Mouse (Mus musculus) heart, adult 18-20 months (tissue): ENCODE results near the gene Rtn4ip1. TPM values are rescaled to one million over a fixed set of nuclear protein-coding genes. Genes with fewer than 3 reads are reported as not detected.
"Not testable (repeated sequence)": the region's sequence is repeated elsewhere in the genome, so short reads cannot be mapped to it uniquely, and the experiment has no call there.

ENCODE experiments used
- DNase-seq, 2 experiments: peaks; one replicate each; pipeline ENCODE4 v3.0.0; 2021 to 2022; ENCODE audit warnings: mixed read lengths in 1 of 2
- long read RNA-seq, 2 experiments: library from polyadenylated mRNA; stranded (forward); transcript quantifications; one replicate each; pipeline ENCODE4 v2.0.0; 2021
- total RNA-seq, 2 experiments: library from RNA; stranded (reverse); gene quantifications; 2 replicates each; pipeline ENCODE4 v1.2.3; 2021

Rtn4ip1 gene
- total RNA-seq = 10 to 100 TPM; 66.6 to 69.8 TPM
- long read RNA-seq, experiment 1, transcript Rtn4ip1-201 (9 exons, 2,981 nt) = major isoform, 107 of 135 reads
- long read RNA-seq, experiment 1, partial matches to known transcripts = 1 of 135 reads
- long read RNA-seq, experiment 1, other reads (novel, unspliced or antisense) = 27 of 135 reads
- long read RNA-seq, experiment 2, transcript Rtn4ip1-201 (9 exons, 2,981 nt) = major isoform, 57 of 82 reads
- long read RNA-seq, experiment 2, partial matches to known transcripts = 20 of 82 reads
- long read RNA-seq, experiment 2, other reads (novel, unspliced or antisense) = 5 of 82 reads

DNA sequence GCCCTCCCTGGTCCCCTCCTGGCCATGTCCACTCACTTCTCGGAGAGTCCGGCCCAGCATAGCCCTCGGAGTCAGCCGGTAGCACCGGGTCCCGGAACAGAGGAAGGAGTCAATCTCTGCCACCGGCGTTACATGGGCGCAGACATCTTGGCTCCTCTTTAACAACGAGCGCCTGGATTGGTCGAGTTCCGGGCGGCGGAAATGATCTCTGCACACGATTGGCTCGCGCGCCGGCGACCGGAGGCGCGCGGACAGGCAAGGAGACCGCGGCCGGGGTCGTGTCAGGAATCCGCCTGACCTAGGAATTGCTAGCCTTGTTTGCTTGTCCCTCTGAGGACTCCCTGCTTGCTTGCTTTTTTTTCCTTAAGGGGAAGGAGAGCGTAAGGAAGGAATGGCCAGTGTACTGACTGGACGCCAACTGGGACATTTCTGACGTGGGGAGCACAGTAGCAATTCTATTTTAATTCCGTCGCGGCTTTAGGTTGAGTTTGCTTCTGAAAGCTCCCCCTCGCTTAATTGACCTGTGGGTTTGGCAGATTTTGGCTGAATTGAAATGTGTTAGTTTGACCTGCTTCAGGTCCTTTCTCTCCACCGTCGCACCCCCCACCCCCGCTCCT, at the start of gene Rtn4ip1, which contains the start of gene Qrsl1:
Gene Rtn4ip1, plus strand, starts transcription at position 230 of the 617 bp plus-strand sequence.
Gene Qrsl1, minus strand, starts transcription at position 168 of the 617 bp plus-strand sequence.
- peak; percentile 96 for DNase-seq

DNA sequence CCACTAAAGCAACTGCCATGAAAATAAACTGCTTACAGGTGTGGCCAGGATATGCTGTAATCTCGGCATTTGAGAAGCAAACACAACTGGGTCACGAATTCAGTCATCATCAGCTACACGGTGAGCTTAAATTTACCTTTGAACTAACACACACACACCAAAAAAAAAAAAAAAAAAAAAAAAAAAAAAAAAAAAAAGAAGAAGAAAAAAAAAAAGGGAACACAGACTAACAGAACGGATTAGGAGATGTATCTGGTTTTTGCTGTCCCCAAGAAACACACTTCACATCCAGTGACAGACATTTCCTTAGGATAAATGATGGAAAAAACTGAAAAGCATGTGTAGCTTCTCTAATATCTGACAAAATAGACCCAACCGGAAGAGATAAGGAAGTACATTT, 49.7 kb upstream of the Rtn4ip1 start:
- no peak for DNase-seq

DNA sequence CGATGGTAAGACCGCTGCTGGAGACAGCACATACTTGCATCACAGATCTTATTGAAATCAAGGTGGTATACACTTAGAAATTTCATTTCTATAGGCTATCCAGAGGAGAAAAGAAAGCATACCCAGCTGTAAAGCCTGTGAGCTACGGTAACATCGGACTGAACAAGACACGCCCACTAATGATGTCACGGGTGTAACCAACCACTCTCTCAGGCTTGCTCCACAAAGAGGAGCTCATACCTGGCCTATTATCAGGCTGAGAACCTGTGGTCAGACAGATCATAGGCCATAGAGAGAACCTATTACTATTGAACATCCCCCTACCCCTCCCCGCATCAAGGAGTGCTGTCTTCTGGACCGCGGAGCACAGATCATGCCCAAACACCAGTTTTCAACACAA, 45.7 kb upstream of the Rtn4ip1 start:
- DNase-seq = no peak

DNA sequence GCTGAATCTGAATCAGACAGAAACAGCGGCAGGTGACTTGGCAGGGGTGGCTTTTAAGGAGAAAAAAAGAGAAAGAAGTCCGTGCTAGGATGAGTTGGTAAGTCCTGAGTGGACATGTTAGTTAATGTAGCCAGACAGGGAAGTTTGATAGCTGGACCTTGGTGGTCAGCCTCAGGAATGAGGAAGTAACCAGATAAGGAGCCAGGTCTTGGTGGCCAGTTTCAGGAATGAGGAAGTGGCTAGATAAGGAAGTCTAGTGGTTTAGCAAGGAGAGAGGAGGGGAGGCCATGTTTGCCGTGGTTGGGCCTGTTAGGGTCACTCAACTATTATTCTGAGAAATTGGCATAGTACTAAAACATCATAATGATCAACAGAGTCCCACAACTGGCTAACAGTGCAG, 45.3 kb upstream of the Rtn4ip1 start:
- DNase-seq = peak in 1 of 2 experiments; percentile 9

DNA sequence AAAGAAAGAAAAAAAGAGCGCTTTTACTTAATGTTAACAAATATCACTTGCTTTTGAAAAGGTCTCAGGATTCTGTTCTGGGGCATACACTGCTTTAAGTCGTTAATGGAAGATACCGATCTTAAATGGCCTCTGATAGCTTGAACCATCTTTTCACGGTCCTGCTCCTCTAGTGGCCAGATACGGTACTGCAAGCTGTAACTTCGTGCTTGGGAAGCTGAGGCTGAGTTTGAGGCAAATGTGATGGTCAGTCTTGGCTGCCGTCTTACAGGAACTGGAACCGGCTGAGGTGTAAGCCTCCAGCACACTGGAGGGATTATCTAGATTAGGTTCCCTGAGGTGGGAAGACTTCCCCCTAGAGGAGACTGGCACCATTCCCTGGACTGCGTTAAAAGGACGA, 30.9 kb upstream of the Rtn4ip1 start:
- peak in 1 of 2 experiments; percentile 55 for DNase-seq

DNA sequence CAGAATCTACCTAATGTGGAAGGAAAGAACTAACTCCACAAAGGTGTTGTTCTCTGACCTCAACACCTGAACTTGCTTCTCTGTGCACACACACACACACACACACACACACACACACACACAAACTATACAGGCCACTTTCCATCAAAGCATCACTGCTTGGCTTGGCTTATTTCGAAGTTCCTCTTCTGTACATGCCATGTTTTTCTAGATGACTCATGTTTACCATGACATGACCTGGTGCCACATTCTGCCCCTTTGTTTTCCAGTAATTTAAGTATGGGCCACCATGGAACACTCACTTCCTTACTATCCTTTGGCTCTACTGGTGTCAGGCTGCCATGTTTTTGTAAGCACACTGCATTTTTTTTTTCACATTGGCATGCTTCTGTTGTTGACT, 30.1 kb upstream of the Rtn4ip1 start:
- DNase-seq = no peak

DNA sequence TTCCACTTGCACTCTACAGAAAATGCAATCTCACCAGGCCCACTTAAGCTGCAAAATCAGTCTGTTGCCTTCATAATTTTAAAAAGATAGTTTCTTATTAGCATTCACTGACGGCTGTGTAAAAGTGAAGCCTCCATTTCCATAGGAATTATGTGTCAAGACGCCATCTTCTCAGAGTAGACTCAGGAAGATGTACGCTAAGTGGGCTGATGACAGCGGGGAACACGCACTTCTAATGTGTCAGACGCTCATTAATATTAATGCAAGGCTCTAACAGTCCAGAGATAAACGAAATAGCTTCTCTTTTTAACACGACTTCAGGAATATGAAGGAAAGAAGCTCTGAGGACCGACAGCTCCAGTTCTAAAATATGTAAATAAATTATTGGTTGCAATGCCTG, 13.9 kb upstream of the Rtn4ip1 start:
- no peak for DNase-seq

DNA sequence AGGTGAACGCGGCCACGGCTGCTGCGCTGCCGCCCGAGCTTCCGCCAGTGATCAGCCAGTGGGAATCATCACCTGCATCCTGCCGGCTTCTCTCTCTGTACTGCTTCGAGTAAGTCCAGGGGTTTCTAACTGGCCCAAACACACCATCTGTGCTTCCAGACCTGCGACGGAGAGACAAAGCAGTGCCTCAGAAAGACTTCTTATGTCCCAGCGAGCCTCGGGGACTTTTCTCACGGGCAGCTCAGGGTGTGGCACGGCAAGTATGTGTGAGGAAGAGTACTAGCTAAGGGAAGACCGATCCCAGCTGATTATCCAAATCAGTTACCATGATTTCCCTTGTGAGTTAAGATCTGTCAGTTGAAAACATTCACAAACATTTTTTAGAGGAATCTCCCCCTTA, 12.6 kb upstream of the Rtn4ip1 start:
- DNase-seq = no peak

DNA sequence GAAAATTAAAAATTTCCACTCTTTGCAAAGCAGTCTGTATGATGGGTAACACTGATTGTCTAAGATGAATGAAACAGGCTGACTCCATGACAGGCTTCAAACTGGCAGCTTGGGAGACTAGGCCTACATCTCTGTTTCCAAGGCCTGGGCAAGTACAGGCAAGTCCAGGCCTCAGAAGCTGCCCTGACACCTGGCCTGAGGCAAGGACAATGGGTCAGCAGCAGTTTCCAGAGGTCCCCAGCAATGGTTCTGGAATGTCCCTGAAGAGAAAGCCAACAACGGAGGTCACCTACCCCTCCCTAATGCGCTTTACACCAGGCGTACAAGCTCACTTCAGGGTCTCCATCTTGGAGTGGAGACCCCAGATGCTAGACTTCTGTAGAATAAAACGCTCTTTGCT, 8.6 kb upstream of the Rtn4ip1 start:
- no peak for DNase-seq

DNA sequence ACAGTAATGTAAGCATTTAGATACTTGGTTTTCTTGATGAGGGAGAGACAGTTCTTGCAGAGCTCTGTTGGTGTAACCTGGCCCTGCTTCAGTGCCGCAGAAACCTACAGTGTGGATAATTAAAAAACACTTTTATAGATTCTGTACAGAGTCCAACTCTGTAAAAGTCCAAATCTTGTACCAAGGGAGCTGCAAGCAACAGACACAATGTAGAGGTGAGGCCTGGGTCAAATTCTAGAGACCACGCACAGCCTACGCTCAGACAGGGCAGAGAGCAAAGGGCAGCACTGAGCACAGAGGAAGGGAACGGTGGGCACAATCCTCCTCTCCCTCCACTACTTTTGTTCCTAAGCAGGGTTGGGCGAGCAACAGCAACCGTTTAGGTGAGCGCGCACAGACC, 5.5 kb upstream of the Rtn4ip1 start:
- no peak for DNase-seq

DNA sequence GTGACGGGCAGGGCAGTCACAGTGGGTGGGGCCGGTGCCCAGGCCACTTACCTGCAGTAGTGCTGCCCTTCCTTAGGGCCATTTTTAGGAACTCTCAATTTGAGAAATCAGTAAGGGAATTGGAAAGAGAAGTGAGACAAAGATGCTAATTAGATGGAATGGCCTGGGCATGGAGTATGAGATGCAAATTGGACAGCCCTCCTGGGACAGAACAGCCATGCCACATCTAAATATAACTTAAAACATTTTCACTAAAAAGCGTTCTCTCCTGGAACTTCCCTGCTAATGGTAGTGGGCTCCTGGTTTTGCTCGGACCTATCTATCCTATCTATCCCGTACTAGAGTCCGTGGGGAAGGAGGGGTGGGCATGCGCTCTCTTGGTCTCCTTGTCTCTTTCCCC, 3.3 kb upstream of the Rtn4ip1 start:
- no peak for DNase-seq

DNA sequence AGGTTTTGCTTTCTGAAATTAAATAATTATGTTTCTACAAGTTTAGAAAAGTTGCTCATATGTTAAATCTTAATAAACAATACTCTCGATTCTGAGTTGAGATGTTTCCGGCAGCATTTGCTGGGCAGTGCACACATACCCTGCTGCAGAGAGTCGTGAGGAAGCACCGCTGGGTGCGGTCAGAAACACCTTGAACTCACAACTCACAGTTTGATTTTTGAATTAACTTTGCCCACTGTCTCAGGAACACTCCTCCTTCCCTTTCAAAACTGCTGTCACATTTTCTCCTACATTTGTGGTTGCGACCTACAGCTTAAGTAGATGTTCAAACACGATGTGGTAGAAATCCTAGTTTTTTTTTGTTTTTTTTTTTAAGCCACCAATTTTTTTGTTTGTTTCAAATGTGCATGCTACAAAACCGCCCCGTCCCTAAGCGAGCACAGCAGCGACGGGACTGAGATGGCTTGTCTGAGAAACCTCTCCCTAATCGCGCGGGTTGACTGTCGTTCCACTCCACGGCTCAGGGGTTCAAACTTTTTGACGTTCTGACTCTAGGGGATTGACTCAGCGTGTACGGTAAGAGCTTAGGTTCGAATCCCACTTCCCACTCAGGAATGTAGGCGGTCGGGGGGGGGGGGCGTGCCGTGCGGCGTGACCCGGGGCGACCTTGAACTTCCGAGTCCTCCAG, 580 bp upstream of the Rtn4ip1 start:
- DNase-seq = peak in 1 of 2 experiments; percentile 10

DNA sequence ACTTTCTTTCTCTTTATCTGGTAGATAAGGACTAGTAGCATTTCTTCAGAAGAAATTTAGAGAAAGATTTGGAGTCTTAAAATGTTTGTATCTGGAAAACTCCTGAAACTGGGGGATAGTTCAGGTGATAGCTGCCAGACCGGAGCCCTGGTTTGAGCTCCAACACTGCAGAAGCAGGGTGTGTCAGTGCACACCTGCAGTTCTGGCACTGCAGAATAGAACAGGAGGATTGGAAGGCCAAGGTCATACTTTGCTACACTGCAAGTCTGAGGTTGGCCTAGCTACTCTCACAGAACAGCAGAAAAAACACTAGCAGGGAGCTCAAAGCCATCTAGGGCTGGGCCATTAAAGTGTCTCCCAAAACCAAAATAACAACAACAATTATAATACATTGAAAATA, 3.0 kb downstream of the Rtn4ip1 start:
- DNase-seq = no peak

DNA sequence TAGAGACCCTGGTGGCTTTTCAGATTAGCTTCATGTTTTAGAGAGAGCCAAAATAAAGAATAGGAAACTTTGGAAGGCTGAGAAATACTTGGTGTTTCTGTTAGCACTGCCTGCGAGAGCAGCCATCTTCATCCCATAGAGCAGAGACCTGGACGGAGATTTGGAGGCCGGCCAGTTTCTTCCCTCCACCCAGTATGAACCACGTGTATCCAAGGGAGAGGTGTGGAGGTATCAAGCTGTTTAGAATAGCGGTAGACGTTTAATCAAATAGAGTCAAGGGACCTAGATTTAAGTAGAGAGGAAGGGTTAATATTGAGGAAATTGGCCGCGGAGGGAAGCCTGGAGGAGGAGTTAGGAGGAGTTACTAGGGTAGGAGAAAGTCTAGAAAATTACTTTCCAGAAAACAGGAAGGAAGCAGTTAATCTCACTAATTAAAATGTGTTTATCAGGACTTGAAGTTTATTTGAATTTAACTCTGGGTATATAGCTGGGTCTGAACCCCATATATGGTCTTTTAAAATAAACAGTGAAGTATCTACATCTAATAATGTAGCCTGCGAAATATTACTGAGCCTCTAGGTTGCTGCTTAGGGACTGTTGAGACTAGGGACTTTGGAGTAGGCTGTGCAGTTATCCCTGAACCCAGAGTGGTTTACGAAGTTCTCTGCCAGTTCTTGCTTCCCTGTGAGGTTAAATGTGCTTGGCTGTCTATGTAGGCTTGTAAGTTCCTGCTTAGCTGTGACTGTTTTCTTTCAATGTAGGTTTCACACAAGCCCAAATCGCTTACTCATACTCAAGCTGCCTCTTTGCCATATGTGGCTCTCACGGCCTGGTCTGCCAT, 8.6 kb downstream of the Rtn4ip1 start:
- no peak for DNase-seq

DNA sequence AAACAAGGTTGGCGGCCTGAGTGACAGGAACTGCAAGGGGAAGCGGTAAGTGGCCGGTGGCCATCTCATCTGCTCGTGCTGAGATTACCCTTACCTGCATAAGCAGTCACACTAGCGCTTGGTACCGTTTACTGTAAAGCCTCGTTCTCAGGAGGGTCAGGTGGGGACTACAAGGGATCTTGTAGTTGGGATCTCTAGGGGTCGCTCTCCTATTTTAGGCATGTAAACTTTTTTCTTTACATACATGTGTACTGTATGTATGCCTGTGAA, 9.2 kb downstream of the Rtn4ip1 start:
- no peak for DNase-seq

DNA sequence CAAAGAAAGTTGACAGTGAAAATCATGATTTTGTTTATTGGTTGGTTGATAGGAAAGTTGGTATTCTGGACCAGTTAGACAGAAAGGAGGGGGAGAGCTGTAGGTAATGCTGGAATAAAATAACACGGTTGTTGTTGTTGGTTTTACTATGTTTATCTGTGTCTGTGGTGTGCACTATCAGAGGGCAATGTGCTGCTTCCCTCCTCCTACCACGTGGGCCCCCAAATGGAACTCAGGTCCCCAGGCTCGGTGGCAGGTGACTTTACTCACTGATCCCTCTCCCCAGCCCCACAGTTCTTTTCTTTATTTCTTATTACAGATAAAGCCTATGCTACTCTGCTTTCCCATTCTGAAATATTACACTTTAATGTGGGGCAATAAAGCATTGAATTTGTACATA, 10.6 kb downstream of the Rtn4ip1 start:
- DNase-seq = no peak

DNA sequence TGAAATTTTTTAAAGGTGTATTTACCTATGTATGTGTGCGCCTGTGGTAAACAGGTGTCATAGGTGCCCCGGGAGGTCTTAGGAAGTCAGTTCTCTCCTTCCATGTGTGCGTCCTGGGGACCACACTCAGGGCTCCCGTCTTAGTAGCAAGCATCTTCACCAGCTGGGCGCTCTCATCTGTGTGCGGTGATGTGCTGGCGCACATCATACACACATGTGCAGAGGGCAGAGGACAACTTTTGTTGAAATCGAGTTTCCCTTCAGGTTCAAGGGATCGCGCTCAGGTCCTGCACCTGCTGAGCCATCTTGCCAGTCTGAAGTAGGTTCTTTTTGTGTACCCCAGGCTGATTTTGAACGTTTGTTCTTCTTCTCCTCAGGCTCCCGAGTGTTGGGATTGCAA, 14.6 kb downstream of the Rtn4ip1 start:
- DNase-seq = no peak

DNA sequence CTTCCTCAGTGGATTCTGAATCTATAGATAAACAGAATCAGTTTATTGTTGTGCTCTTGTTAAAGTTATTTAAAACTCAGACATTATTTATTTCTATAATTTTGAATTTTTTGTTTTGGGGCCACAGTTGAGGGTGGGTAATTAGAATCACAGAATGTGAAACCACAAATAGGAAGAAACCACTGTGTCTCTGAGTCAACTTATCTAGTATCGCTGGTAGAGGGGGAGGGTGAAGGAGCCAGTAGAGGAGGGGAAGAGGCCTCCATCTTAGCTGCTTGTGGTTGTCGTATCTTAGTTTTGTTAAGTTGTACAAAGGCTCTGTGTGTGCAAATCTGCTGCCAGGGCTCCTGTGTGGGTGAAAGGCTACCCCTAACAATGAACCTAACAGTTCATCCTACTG, 15.1 kb downstream of the Rtn4ip1 start:
- no peak for DNase-seq

DNA sequence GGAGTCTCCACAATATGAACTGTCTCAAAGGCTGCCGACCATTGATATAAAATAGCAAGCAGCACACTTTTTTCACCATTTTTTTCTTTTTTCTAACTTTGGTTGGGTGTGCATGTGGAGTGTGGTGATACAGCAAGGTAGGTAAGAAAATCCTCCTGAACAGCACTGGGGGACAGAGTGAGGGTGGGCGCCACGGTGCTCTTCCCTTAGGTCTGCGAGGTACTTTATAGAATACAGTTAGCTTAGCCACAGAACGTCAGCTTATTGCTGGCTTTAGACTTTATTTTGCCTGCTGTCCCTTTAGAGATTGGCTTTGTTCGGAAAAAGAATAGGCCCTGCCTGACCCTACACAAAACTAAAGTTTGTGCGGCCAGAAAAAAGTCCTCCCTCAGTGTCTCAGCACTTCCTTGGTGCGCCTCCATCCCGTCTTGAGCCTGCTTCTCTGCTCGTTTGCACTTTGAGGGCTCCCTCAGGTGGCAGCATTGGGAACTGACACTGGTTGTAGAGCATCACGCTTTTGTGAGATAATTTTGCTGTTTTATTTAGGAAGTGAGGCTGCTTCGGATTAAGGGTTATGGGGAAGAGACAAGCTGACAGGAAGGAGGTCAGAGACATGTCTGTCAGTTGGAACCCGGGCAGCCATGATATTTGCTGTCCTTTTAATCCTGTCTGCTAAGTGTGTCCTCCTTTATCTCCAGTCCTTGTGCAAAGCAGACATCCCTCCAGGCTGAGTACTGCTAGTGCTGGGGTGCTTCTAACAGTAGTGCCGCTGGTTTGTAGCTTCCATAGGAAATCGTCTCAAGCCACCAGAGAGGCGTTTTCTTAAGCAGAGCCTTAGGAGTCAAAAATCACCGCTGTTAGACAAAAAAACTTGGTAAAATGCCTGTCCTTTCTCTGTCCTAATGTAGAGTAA, 17.3 kb downstream of the Rtn4ip1 start:
- DNase-seq = peak; percentile 60 to 89

DNA sequence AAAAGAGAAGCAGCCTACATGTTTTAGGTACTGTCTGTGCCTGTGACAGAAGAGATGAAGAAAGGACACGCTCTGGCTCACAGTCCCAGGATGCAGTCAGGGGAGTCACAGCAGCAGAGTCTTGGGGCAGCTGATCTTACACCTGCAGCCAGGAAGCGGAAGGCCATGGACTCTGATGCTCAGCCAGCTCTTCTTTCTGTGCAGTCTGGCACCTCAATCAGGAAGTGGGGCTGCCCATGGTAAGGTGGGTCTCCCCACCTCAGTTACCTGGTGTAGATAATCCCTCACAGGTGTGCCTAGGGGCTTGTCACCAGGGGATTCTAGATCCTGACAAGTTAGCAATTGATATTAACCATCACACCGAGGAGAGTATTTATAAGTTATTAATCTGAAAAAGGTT, 21.5 kb downstream of the Rtn4ip1 start:
- no peak for DNase-seq

DNA sequence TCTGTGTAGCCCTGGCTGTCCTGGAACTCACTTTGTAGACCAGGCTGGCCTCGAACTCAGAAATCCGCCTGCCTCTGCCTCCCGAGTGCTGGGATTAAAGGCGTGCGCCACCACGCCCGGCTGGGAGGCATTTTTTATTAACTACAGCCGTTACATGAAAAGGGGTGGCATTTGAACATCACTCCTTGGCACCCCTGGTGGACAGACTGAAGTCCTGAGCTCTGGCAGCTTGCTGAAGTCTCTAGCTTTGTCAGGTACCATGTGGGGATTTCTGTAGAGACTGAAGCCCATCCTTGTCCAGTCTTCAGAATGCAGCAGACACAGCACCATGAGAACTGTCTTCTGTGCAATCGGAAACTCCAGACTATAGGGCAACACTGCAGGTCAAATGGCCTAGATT, 24.2 kb downstream of the Rtn4ip1 start:
- DNase-seq = not testable (repeated sequence)

DNA sequence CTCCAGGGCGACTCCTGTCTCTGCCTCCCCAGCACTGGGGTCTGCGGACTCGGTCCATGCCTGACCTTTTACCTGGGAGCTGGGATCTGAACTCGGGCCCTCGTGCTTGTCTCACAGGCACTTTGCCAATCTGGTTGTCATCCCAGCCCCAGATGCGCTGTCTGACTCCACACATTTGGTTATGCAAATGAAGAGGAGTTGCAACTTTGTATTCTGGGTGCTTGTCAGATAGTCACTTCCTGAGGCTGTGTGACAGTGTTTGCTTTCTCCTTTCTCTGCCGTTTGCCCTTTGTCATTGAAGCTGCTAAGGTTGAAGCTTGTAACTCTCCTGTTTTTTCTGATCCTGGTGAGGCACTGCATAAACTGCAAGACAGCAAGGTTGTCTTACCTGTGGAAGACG, 26.1 kb downstream of the Rtn4ip1 start:
- DNase-seq = no peak
